Mouse (Mus musculus): Measurements from ENCODE around the gene Fbxl8. TPM values are rescaled to one million over a fixed set of nuclear protein-coding genes. Genes with fewer than 3 reads are reported as not detected.

Gene Fbxl8
- 1.7 and 2.1 TPM in 2 replicates for polyA plus RNA-seq (2012; rRNA removed)

- TF ChIP-seq CTCF (IDR thresholded peaks at IDR 0.05; ENCODE audit: borderline replicate concordance, insufficient read depth, low read depth, low read length) (no peak), POLR2A (IDR thresholded peaks at IDR 0.05; ENCODE audit: borderline replicate concordance, insufficient read depth, low read length) (no peak)
- WGBS: 2% methylated on average over 54 of the region's 54 CpGs
- Histone ChIP-seq H3K27me3 (ENCODE audit: control insufficient read depth, insufficient read depth, low read length) (no peaks in the 10 kb centered on the region), H3K4me1 (ENCODE audit: control insufficient read depth, insufficient read depth, low read length) (0 out of 2 replicates have a peak, but pooled peaks cover 3% of the 10 kb centered on the region), H3K4me3 (replicated peaks; ENCODE audit: insufficient read depth, low read depth, low read length) (peak within 1 kb of the TSS; percentile 72), H3K27ac (ENCODE audit: insufficient read depth, low read length) (no peak within 1 kb of the TSS)
- peak; percentile 65 to 70 for DNase-seq
These were observed at the start of gene Fbxl8, which contains the start of gene Tradd for GRCm38 (mm10) chr8:105264024-105264982. Gene Fbxl8, plus strand, starts transcription at chr8:105264648. Gene Tradd, minus strand, starts transcription at chr8:105264609.

GRCm38 (mm10) chr8:105217926-105218522 lies 46.4 kb upstream of the Fbxl8 start:
- no peak overlapping the region for H3K27ac ChIP-seq (ENCODE audit: insufficient read depth, low read length)
- no peaks in the 10 kb centered on the region for H3K27me3 ChIP-seq (ENCODE audit: control insufficient read depth, insufficient read depth, low read length)
- H3K4me1 ChIP-seq (ENCODE audit: control insufficient read depth, insufficient read depth, low read length): no peaks in the 10 kb centered on the region
- TF ChIP-seq CTCF (IDR thresholded peaks at IDR 0.05; ENCODE audit: borderline replicate concordance, insufficient read depth, low read depth, low read length) (peak; percentile 56), POLR2A (IDR thresholded peaks at IDR 0.05; ENCODE audit: borderline replicate concordance, insufficient read depth, low read length) (no peak)
- no peak overlapping the region for H3K4me3 ChIP-seq (replicated peaks; ENCODE audit: insufficient read depth, low read depth, low read length)
- WGBS: 77% methylated on average over 5 of the region's 5 CpGs
- DNase-seq: peak in 1 of 2 experiments; percentile 40

- 79% methylated on average over 7 of the region's 7 CpGs for whole genome bisulfite sequencing
These were observed 40.6 kb upstream of the Fbxl8 start for GRCm38 (mm10) chr8:105223850-105224249.

GRCm38 (mm10) chr8:105224413-105225271 lies 39.8 kb upstream of the Fbxl8 start, which contains the start of gene D230025D16Rik:
Gene D230025D16Rik, plus strand, starts transcription at chr8:105225145.
- peak within 1 kb of the TSS; percentile 78 for H3K4me3 ChIP-seq (replicated peaks; ENCODE audit: insufficient read depth, low read depth, low read length)
- H3K27ac ChIP-seq (ENCODE audit: insufficient read depth, low read length): peak within 1 kb of the TSS; percentile 26
- H3K4me1 ChIP-seq (ENCODE audit: control insufficient read depth, insufficient read depth, low read length): no peaks in the 10 kb centered on the region
- TF ChIP-seq CTCF (IDR thresholded peaks at IDR 0.05; ENCODE audit: borderline replicate concordance, insufficient read depth, low read depth, low read length): no peak
- peak; percentile 99 for TF ChIP-seq POLR2A (IDR thresholded peaks at IDR 0.05; ENCODE audit: borderline replicate concordance, insufficient read depth, low read length)
- no peaks in the 10 kb centered on the region for H3K27me3 ChIP-seq (ENCODE audit: control insufficient read depth, insufficient read depth, low read length)
- WGBS: 2% methylated on average over 34 of the region's 34 CpGs
- peak; percentile 92 to 96 for DNase-seq

More at GRCm38 (mm10) chr8:105223850-105224249, 40.6 kb upstream of the Fbxl8 start:
- no peak for TF ChIP-seq POLR2A (IDR thresholded peaks at IDR 0.05; ENCODE audit: borderline replicate concordance, insufficient read depth, low read length)
- no peak for TF ChIP-seq CTCF (IDR thresholded peaks at IDR 0.05; ENCODE audit: borderline replicate concordance, insufficient read depth, low read depth, low read length)
- H3K4me1 ChIP-seq (ENCODE audit: control insufficient read depth, insufficient read depth, low read length): no peaks in the 10 kb centered on the region
- no peak overlapping the region for H3K4me3 ChIP-seq (replicated peaks; ENCODE audit: insufficient read depth, low read depth, low read length)
- no peak overlapping the region for H3K27ac ChIP-seq (ENCODE audit: insufficient read depth, low read length)
- no peak for DNase-seq
- no peaks in the 10 kb centered on the region for H3K27me3 ChIP-seq (ENCODE audit: control insufficient read depth, insufficient read depth, low read length)

- H3K4me3 ChIP-seq (replicated peaks; ENCODE audit: insufficient read depth, low read depth, low read length): peak overlapping the region; percentile 78
- no peaks in the 10 kb centered on the region for H3K27me3 ChIP-seq (ENCODE audit: control insufficient read depth, insufficient read depth, low read length)
- peak overlapping the region; percentile 21; the same call in 1 of the 2 replicates for H3K27ac ChIP-seq (ENCODE audit: insufficient read depth, low read length)
- TF ChIP-seq CTCF (IDR thresholded peaks at IDR 0.05; ENCODE audit: borderline replicate concordance, insufficient read depth, low read depth, low read length) (no peak), POLR2A (IDR thresholded peaks at IDR 0.05; ENCODE audit: borderline replicate concordance, insufficient read depth, low read length) (no peak)
- DNase-seq: no peak
- no peaks in the 10 kb centered on the region for H3K4me1 ChIP-seq (ENCODE audit: control insufficient read depth, insufficient read depth, low read length)
- WGBS: under 1% methylated on average over 27 of the region's 27 CpGs
These were observed 39.2 kb upstream of the Fbxl8 start for GRCm38 (mm10) chr8:105225272-105225593.

- no peak for TF ChIP-seq CTCF (IDR thresholded peaks at IDR 0.05; ENCODE audit: borderline replicate concordance, insufficient read depth, low read depth, low read length)
- no peak for TF ChIP-seq POLR2A (IDR thresholded peaks at IDR 0.05; ENCODE audit: borderline replicate concordance, insufficient read depth, low read length)
- Histone ChIP-seq H3K27me3 (ENCODE audit: control insufficient read depth, insufficient read depth, low read length) (no peaks in the 10 kb centered on the region), H3K4me3 (replicated peaks; ENCODE audit: insufficient read depth, low read depth, low read length) (peak overlapping the region; percentile 78), H3K4me1 (ENCODE audit: control insufficient read depth, insufficient read depth, low read length) (no peaks in the 10 kb centered on the region), H3K27ac (ENCODE audit: insufficient read depth, low read length) (no peak overlapping the region)
- WGBS: 25% methylated on average over 6 of the region's 6 CpGs
- no peak for DNase-seq
These were observed 38.5 kb upstream of the Fbxl8 start for GRCm38 (mm10) chr8:105225917-105226316.
